Mouse (Mus musculus): ENCODE measurements at regions not wholly inside any gene's neighbourhood (a gene's known extent, or its start where the extent isn't known, plus 50 kb on each side); places are given as distances from the start of the nearest gene placed in this dataset.

- Histone ChIP-seq H3K9me3 (ENCODE audit: low read length) (no peaks in the 10 kb centered on the region), H3K4me3 (ENCODE audit: low read length) (no peak overlapping the region), H3K36me3 (ENCODE audit: insufficient read depth, low read length) (no peaks in the 10 kb centered on the region), H3K4me1 (ENCODE audit: insufficient read depth, low read length) (no peaks in the 10 kb centered on the region), H3K9ac (replicated peaks; ENCODE audit: low read length) (no peak overlapping the region), H3K27me3 (ENCODE audit: insufficient read depth, low read length) (no peaks in the 10 kb centered on the region), H3K4me2 (replicated peaks; ENCODE audit: low read depth, low read length) (no peak overlapping the region), H3K27ac (ENCODE audit: low read length) (no peak overlapping the region)
- ATAC-seq (ENCODE audit: low FRiP score, low TSS enrichment), result no peak
- 80% methylated on average over 2 of the region's 2 CpGs for WGBS
Measured at GRCm38 (mm10) chr1:18849038-18849437, 253.8 kb upstream of the Tfap2d start.

- Histone ChIP-seq H3K4me3 (ENCODE audit: low read length) (no peak overlapping the region), H3K9me3 (ENCODE audit: low read length) (no peaks in the 10 kb centered on the region), H3K4me1 (ENCODE audit: insufficient read depth, low read length) (no peaks in the 10 kb centered on the region), H3K27ac (ENCODE audit: low read length) (no peak overlapping the region), H3K36me3 (ENCODE audit: insufficient read depth, low read length) (no peaks in the 10 kb centered on the region), H3K27me3 (ENCODE audit: insufficient read depth, low read length) (no peaks in the 10 kb centered on the region), H3K4me2 (replicated peaks; ENCODE audit: low read depth, low read length) (no peak overlapping the region), H3K9ac (replicated peaks; ENCODE audit: low read length) (no peak overlapping the region)
- WGBS, result 87% methylated on average over 3 of the region's 3 CpGs
- no peak for ATAC-seq (ENCODE audit: low FRiP score, low TSS enrichment)
Measured at GRCm38 (mm10) chr1:18857457-18857856, 245.4 kb upstream of the Tfap2d start.

- H3K4me3 ChIP-seq (ENCODE audit: low read length), result no peak overlapping the region
- H3K9ac ChIP-seq (replicated peaks; ENCODE audit: low read length), result no peak overlapping the region
- no peaks in the 10 kb centered on the region for H3K9me3 ChIP-seq (ENCODE audit: low read length)
- WGBS, result 76% methylated on average over 1 of the region's 1 CpGs
- H3K4me1 ChIP-seq (ENCODE audit: insufficient read depth, low read length), result no peaks in the 10 kb centered on the region
- ATAC-seq (ENCODE audit: low FRiP score, low TSS enrichment), result no peak
- H3K27me3 ChIP-seq (ENCODE audit: insufficient read depth, low read length), result no peaks in the 10 kb centered on the region
- H3K4me2 ChIP-seq (replicated peaks; ENCODE audit: low read depth, low read length), result no peak overlapping the region
- H3K27ac ChIP-seq (ENCODE audit: low read length), result no peak overlapping the region
- no peaks in the 10 kb centered on the region for H3K36me3 ChIP-seq (ENCODE audit: insufficient read depth, low read length)
Measured at GRCm38 (mm10) chr1:18903266-18903665, 199.6 kb upstream of the Tfap2d start.

- ATAC-seq (ENCODE audit: low FRiP score, low TSS enrichment), result no peak
- 49% methylated on average over 4 of the region's 4 CpGs for WGBS
Measured at GRCm38 (mm10) chr1:18903696-18904095, 199.1 kb upstream of the Tfap2d start.

GRCm38 (mm10) chr1:18911578-18911977 is 191.2 kb upstream of the Tfap2d start:
- no peaks in the 10 kb centered on the region for H3K36me3 ChIP-seq (ENCODE audit: insufficient read depth, low read length)
- no peaks in the 10 kb centered on the region for H3K9me3 ChIP-seq (ENCODE audit: low read length)
- ATAC-seq (ENCODE audit: low FRiP score, low TSS enrichment), result no peak
- no peak overlapping the region for H3K9ac ChIP-seq (replicated peaks; ENCODE audit: low read length)
- no peaks in the 10 kb centered on the region for H3K27me3 ChIP-seq (ENCODE audit: insufficient read depth, low read length)
- no peaks in the 10 kb centered on the region for H3K4me1 ChIP-seq (ENCODE audit: insufficient read depth, low read length)
- no peak overlapping the region for H3K4me3 ChIP-seq (ENCODE audit: low read length)
- no peak overlapping the region for H3K27ac ChIP-seq (ENCODE audit: low read length)
- WGBS, result 77% methylated on average over 4 of the region's 4 CpGs
- H3K4me2 ChIP-seq (replicated peaks; ENCODE audit: low read depth, low read length), result no peak overlapping the region

More at GRCm38 (mm10) chr1:18903696-18904095, 199.1 kb upstream of the Tfap2d start:
- Histone ChIP-seq H3K4me3 (ENCODE audit: low read length) (no peak overlapping the region), H3K9me3 (ENCODE audit: low read length) (no peaks in the 10 kb centered on the region), H3K4me2 (replicated peaks; ENCODE audit: low read depth, low read length) (no peak overlapping the region), H3K27me3 (ENCODE audit: insufficient read depth, low read length) (no peaks in the 10 kb centered on the region), H3K9ac (replicated peaks; ENCODE audit: low read length) (no peak overlapping the region), H3K4me1 (ENCODE audit: insufficient read depth, low read length) (no peaks in the 10 kb centered on the region), H3K27ac (ENCODE audit: low read length) (no peak overlapping the region), H3K36me3 (ENCODE audit: insufficient read depth, low read length) (no peaks in the 10 kb centered on the region)

- no peak overlapping the region for H3K4me3 ChIP-seq (ENCODE audit: low read length)
- no peaks in the 10 kb centered on the region for H3K4me1 ChIP-seq (ENCODE audit: insufficient read depth, low read length)
- ATAC-seq (ENCODE audit: low FRiP score, low TSS enrichment), result no peak
- no peaks in the 10 kb centered on the region for H3K27me3 ChIP-seq (ENCODE audit: insufficient read depth, low read length)
- no peak overlapping the region for H3K27ac ChIP-seq (ENCODE audit: low read length)
- H3K9me3 ChIP-seq (ENCODE audit: low read length), result no peaks in the 10 kb centered on the region
- no peak overlapping the region for H3K9ac ChIP-seq (replicated peaks; ENCODE audit: low read length)
- no peak overlapping the region for H3K4me2 ChIP-seq (replicated peaks; ENCODE audit: low read depth, low read length)
- WGBS, result 69% methylated on average over 1 of the region's 1 CpGs
- H3K36me3 ChIP-seq (ENCODE audit: insufficient read depth, low read length), result no peaks in the 10 kb centered on the region
Measured at GRCm38 (mm10) chr1:18956276-18956675, 146.5 kb upstream of the Tfap2d start.

- no peak for ATAC-seq (ENCODE audit: low FRiP score, low TSS enrichment)
- no peak overlapping the region for H3K9ac ChIP-seq (replicated peaks; ENCODE audit: low read length)
- H3K27me3 ChIP-seq (ENCODE audit: insufficient read depth, low read length), result no peaks in the 10 kb centered on the region
- WGBS, result 57% methylated on average over 6 of the region's 6 CpGs
- no peak overlapping the region for H3K4me2 ChIP-seq (replicated peaks; ENCODE audit: low read depth, low read length)
- H3K4me3 ChIP-seq (ENCODE audit: low read length), result no peak overlapping the region
- H3K27ac ChIP-seq (ENCODE audit: low read length), result no peak overlapping the region
- H3K4me1 ChIP-seq (ENCODE audit: insufficient read depth, low read length), result no peaks in the 10 kb centered on the region
- H3K36me3 ChIP-seq (ENCODE audit: insufficient read depth, low read length), result no peaks in the 10 kb centered on the region
- no peaks in the 10 kb centered on the region for H3K9me3 ChIP-seq (ENCODE audit: low read length)
Measured at GRCm38 (mm10) chr1:18956975-18957374, 145.8 kb upstream of the Tfap2d start.

GRCm38 (mm10) chr1:18961464-18961863 is 141.4 kb upstream of the Tfap2d start:
- no peaks in the 10 kb centered on the region for H3K9me3 ChIP-seq (ENCODE audit: low read length)
- ATAC-seq (ENCODE audit: low FRiP score, low TSS enrichment), result no peak
- H3K27ac ChIP-seq (ENCODE audit: low read length), result no peak overlapping the region
- no peaks in the 10 kb centered on the region for H3K27me3 ChIP-seq (ENCODE audit: insufficient read depth, low read length)
- H3K4me2 ChIP-seq (replicated peaks; ENCODE audit: low read depth, low read length), result no peak overlapping the region
- no peaks in the 10 kb centered on the region for H3K4me1 ChIP-seq (ENCODE audit: insufficient read depth, low read length)
- 51% methylated on average over 9 of the region's 9 CpGs for WGBS
- no peak overlapping the region for H3K9ac ChIP-seq (replicated peaks; ENCODE audit: low read length)
- no peaks in the 10 kb centered on the region for H3K36me3 ChIP-seq (ENCODE audit: insufficient read depth, low read length)
- H3K4me3 ChIP-seq (ENCODE audit: low read length), result no peak overlapping the region

- Histone ChIP-seq H3K4me3 (ENCODE audit: low read length) (no peak overlapping the region), H3K9ac (replicated peaks; ENCODE audit: low read length) (no peak overlapping the region), H3K27ac (ENCODE audit: low read length) (no peak overlapping the region), H3K36me3 (ENCODE audit: insufficient read depth, low read length) (no peaks in the 10 kb centered on the region), H3K4me1 (ENCODE audit: insufficient read depth, low read length) (no peaks in the 10 kb centered on the region), H3K27me3 (ENCODE audit: insufficient read depth, low read length) (no peaks in the 10 kb centered on the region), H3K4me2 (replicated peaks; ENCODE audit: low read depth, low read length) (no peak overlapping the region), H3K9me3 (ENCODE audit: low read length) (no peaks in the 10 kb centered on the region)
- no peak for ATAC-seq (ENCODE audit: low FRiP score, low TSS enrichment)
- 78% methylated on average over 3 of the region's 3 CpGs for WGBS
Measured at GRCm38 (mm10) chr1:18961889-18962288, 140.9 kb upstream of the Tfap2d start.

GRCm38 (mm10) chr1:18968935-18969334 is 133.9 kb upstream of the Tfap2d start:
- Histone ChIP-seq H3K4me1 (ENCODE audit: insufficient read depth, low read length) (no peaks in the 10 kb centered on the region), H3K4me2 (replicated peaks; ENCODE audit: low read depth, low read length) (no peak overlapping the region), H3K9me3 (ENCODE audit: low read length) (no peaks in the 10 kb centered on the region), H3K27ac (ENCODE audit: low read length) (no peak overlapping the region), H3K36me3 (ENCODE audit: insufficient read depth, low read length) (no peaks in the 10 kb centered on the region), H3K4me3 (ENCODE audit: low read length) (no peak overlapping the region), H3K27me3 (ENCODE audit: insufficient read depth, low read length) (no peaks in the 10 kb centered on the region), H3K9ac (replicated peaks; ENCODE audit: low read length) (no peak overlapping the region)
- WGBS, result 77% methylated on average over 2 of the region's 2 CpGs
- ATAC-seq (ENCODE audit: low FRiP score, low TSS enrichment), result no peak

GRCm38 (mm10) chr1:18970173-18970572 is 132.6 kb upstream of the Tfap2d start:
- Histone ChIP-seq H3K9ac (replicated peaks; ENCODE audit: low read length) (no peak overlapping the region), H3K4me3 (ENCODE audit: low read length) (no peak overlapping the region), H3K4me2 (replicated peaks; ENCODE audit: low read depth, low read length) (no peak overlapping the region), H3K4me1 (ENCODE audit: insufficient read depth, low read length) (no peaks in the 10 kb centered on the region), H3K36me3 (ENCODE audit: insufficient read depth, low read length) (no peaks in the 10 kb centered on the region), H3K9me3 (ENCODE audit: low read length) (no peaks in the 10 kb centered on the region), H3K27ac (ENCODE audit: low read length) (no peak overlapping the region), H3K27me3 (ENCODE audit: insufficient read depth, low read length) (no peaks in the 10 kb centered on the region)
- ATAC-seq (ENCODE audit: low FRiP score, low TSS enrichment), result no peak
